Mouse (Mus musculus) lung, postnatal 0 days (tissue): ENCODE data around the gene Ly6g6d.

Experiments
- CTCF ChIP-seq: IDR thresholded peaks from 2 replicates; pipeline ENCODE4 v1.5.1; 2016; ENCODE audit warnings: antibody characterized with exemption, mild to moderate bottlenecking
- EP300 ChIP-seq: IDR thresholded peaks from 2 replicates; pipeline ENCODE4 v1.6.1; 2016; ENCODE audit warnings: antibody characterized with exemption, mild to moderate bottlenecking, control low read depth

- TF ChIP-seq CTCF (peak; percentile 85), EP300 (no peak)
Observed at GRCm38 (mm10) chr17:35077786-35078233, at the start of gene Ly6g6d.
